Mouse (Mus musculus): ENCODE measurements at regions not wholly inside any gene's neighbourhood (a gene's known extent, or its start where the extent isn't known, plus 50 kb on each side); places are given as distances from the start of the nearest gene placed in this dataset.

DNA sequence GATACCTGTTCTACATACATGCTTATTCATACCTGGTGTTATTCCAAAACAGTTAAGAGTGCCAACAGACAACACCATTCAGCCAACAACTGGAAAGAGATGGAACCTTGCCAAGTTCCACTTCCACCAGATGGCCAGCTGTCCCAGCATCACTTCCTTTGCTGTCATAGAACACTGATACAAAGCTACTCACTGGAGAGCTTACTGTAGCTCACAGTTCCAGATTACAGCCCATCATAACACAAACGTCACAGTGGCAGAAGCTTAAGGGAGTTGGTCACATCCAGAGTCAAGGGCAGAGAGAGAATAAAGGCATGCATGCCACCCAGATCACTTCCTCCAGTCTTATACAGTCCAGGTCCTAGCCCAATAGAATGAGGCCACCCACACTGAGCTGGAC, 84.0 kb upstream of the Dlx6 start:
- WGBS = 92% methylated on average over 1 of the region's 1 CpGs
- H3K36me3 ChIP-seq (replicated peaks) = no peaks in the 10 kb centered on the region
- no peaks in the 10 kb centered on the region for H3K4me1 ChIP-seq
- no peak for DNase-seq (ENCODE audit: low spot score)
- no peaks in the 10 kb centered on the region for H3K27me3 ChIP-seq (replicated peaks; ENCODE audit: low read depth, poor library complexity, severe bottlenecking)
- H3K27ac ChIP-seq (replicated peaks) = no peak overlapping the region
- H3K4me3 ChIP-seq = no peak overlapping the region
- H3K9me3 ChIP-seq = no peaks in the 10 kb centered on the region

DNA sequence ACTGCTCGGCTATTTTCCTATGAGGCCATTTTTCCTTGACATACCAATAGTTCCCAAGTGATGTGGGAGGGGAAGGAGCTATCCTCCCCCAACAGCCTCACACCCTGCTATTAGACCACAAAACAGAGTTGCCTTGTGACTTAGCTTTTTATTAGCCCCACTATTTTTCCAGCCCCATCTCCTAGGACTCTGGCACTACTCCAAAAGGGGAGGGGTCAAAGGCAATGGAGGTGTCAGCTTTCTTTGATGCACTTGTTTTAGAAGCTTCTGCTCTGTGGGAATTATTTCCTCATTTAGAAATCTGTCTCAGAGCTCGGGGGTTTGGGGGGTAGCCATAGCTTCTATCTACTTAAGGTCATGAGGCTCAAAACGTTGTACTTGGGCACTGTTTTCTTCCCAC, 81.6 kb upstream of the Dlx6 start:
- DNase-seq (ENCODE audit: low spot score) = no peak
- 0 out of 2 replicates have a peak, but pooled peaks cover 3% of the 10 kb centered on the region for H3K4me1 ChIP-seq
- H3K4me3 ChIP-seq = no peak overlapping the region
- 62% methylated on average over 3 of the region's 3 CpGs for WGBS
- H3K9me3 ChIP-seq = no peaks in the 10 kb centered on the region
- H3K27me3 ChIP-seq (replicated peaks; ENCODE audit: low read depth, poor library complexity, severe bottlenecking) = no peaks in the 10 kb centered on the region
- H3K27ac ChIP-seq (replicated peaks) = no peak overlapping the region
- no peaks in the 10 kb centered on the region for H3K36me3 ChIP-seq (replicated peaks)

GRCm38 (mm10) chr6:6785939-6786490, 77.1 kb upstream of the Dlx6 start:
- no peaks in the 10 kb centered on the region for H3K9me3 ChIP-seq
- H3K36me3 ChIP-seq (replicated peaks) = no peaks in the 10 kb centered on the region
- WGBS = 24% methylated on average over 1 of the region's 1 CpGs
- no peak overlapping the region for H3K27ac ChIP-seq (replicated peaks)
- H3K4me1 ChIP-seq = 0 out of 2 replicates have a peak, but pooled peaks cover 8% of the 10 kb centered on the region
- H3K4me3 ChIP-seq = no peak overlapping the region
- peak; percentile 59 for DNase-seq (ENCODE audit: low spot score)
- no peaks in the 10 kb centered on the region for H3K27me3 ChIP-seq (replicated peaks; ENCODE audit: low read depth, poor library complexity, severe bottlenecking)

GRCm38 (mm10) chr6:6787490-6787889, 75.6 kb upstream of the Dlx6 start:
- H3K36me3 ChIP-seq (replicated peaks) = no peaks in the 10 kb centered on the region
- H3K4me1 ChIP-seq = 0 out of 2 replicates have a peak, but pooled peaks cover 8% of the 10 kb centered on the region
- H3K4me3 ChIP-seq = no peak overlapping the region
- WGBS = 75% methylated on average over 4 of the region's 4 CpGs
- no peaks in the 10 kb centered on the region for H3K27me3 ChIP-seq (replicated peaks; ENCODE audit: low read depth, poor library complexity, severe bottlenecking)
- no peaks in the 10 kb centered on the region for H3K9me3 ChIP-seq
- no peak overlapping the region for H3K27ac ChIP-seq (replicated peaks)
- DNase-seq (ENCODE audit: low spot score) = no peak

DNA sequence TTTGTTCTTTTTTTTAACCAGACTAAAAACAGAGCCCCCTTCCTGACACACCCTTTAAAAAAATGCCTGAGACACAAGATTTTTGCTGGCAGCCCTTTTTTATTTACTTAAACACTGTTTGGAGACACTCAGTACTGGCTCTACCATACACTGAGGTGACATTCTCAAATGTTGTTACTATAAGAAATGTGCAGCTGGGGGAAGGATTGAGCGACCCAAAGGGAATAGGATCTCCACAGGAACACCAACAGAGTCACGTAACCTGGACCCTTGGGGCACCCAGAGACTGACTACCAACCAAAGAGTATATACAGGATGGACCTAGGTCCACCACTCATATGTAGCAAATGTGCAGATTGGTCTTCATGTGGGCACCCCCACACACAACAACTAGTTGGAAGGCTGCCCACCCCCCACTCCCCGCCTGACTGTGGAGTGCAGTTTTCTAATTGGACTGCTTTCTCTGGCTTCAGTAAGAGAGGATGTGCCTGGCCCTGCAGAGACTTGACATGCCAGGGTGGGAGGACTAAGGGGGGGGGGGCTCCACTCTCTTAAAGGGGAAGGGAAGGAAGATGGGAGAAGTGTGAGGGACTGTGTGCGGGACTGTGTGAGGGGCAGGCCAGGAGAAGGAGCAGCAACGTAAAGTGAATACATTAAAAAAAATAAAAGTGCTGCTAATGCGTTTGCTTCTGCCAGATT, 68.7 kb upstream of the Dlx6 start:
- Histone ChIP-seq H3K27ac (replicated peaks) (no peak overlapping the region), H3K27me3 (replicated peaks; ENCODE audit: low read depth, poor library complexity, severe bottlenecking) (no peaks in the 10 kb centered on the region), H3K9me3 (no peaks in the 10 kb centered on the region), H3K4me1 (peaks cover 14% of the 10 kb centered on the region), H3K36me3 (replicated peaks) (no peaks in the 10 kb centered on the region), H3K4me3 (no peak overlapping the region)
- no peak for DNase-seq (ENCODE audit: low spot score)
- WGBS = 51% methylated on average over 6 of the region's 6 CpGs

GRCm38 (mm10) chr6:6800377-6800776, 62.8 kb upstream of the Dlx6 start:
- no peak overlapping the region for H3K27ac ChIP-seq (replicated peaks)
- DNase-seq (ENCODE audit: low spot score) = no peak
- no peaks in the 10 kb centered on the region for H3K9me3 ChIP-seq
- no peak overlapping the region for H3K4me3 ChIP-seq
- peaks cover 6% of the 10 kb centered on the region; the same call in 1 of the 2 replicates for H3K4me1 ChIP-seq
- 98% methylated on average over 2 of the region's 2 CpGs for WGBS
- no peaks in the 10 kb centered on the region for H3K27me3 ChIP-seq (replicated peaks; ENCODE audit: low read depth, poor library complexity, severe bottlenecking)
- H3K36me3 ChIP-seq (replicated peaks) = no peaks in the 10 kb centered on the region

DNA sequence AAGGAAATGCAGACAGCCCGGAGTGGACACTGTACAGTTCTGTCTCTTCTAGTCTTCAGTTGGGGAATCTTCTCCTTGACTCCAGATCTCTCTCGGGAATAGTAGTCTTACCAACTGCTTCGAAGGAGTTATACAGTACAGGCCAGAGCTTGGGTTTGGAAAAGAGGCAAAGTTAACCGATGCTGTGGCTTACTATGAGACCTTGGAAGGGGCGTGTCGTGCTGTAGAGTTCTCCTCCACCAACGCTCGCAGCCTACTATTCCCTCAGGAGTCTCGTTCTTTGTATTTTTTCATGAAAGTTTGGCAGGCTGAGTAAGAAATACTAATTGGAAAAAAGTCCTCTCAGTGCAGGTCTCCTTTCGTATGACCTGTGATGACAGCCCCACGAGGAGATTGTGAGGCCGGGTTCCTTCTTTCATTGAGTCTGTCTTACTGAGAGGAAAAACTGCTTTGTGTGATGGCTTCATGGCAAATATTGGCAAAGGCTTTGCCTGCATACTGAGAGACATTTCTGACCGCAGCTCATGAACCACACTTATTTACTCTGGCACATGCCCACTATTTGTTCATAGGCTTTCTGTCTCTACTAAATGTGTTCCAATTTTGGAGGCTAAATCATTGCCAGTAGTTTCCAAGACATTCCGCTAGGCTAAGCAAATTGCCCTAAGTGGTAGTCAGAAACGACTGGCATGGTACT, 61.4 kb upstream of the Dlx6 start:
- Histone ChIP-seq H3K36me3 (replicated peaks) (no peaks in the 10 kb centered on the region), H3K27me3 (replicated peaks; ENCODE audit: low read depth, poor library complexity, severe bottlenecking) (no peaks in the 10 kb centered on the region), H3K4me3 (no peak overlapping the region), H3K4me1 (peaks cover 6% of the 10 kb centered on the region; the same call in 1 of the 2 replicates), H3K9me3 (no peaks in the 10 kb centered on the region), H3K27ac (replicated peaks) (no peak overlapping the region)
- DNase-seq (ENCODE audit: low spot score) = no peak
- 86% methylated on average over 15 of the region's 15 CpGs for WGBS
